Mouse (Mus musculus): ENCODE data around the gene Asb18. TPM values are rescaled to one million over a fixed set of nuclear protein-coding genes. Genes with fewer than 3 reads are reported as not detected.

Gene Asb18
- polyA plus RNA-seq, 1 experiment: not detected

- Histone ChIP-seq H3K27ac (ENCODE audit: insufficient read depth, low read length) (no peak overlapping the region), H3K36me3 (ENCODE audit: control insufficient read depth, insufficient read depth, low read length, poor library complexity, severe bottlenecking) (no peaks in the 10 kb centered on the region), H3K4me1 (ENCODE audit: control insufficient read depth, insufficient read depth, low read length) (no peaks in the 10 kb centered on the region), H3K9ac (ENCODE audit: low read depth, poor library complexity, severe bottlenecking) (no peak overlapping the region), H3K9me3 (replicated peaks; ENCODE audit: control insufficient read depth, insufficient read depth, low read length, poor library complexity, severe bottlenecking) (no peaks in the 10 kb centered on the region), H3K4me3 (ENCODE audit: low read depth, low read length) (no peak overlapping the region), H3K27me3 (ENCODE audit: control insufficient read depth, insufficient read depth, low read length, poor library complexity, severe bottlenecking) (no peaks in the 10 kb centered on the region)
- no peak for TF ChIP-seq CTCF (IDR thresholded peaks at IDR 0.05; ENCODE audit: low read depth, low read length)
- no peak for TF ChIP-seq EP300 (IDR thresholded peaks at IDR 0.05; ENCODE audit: insufficient read depth, low read depth, low read length)
- TF ChIP-seq POLR2A (IDR thresholded peaks at IDR 0.05; ENCODE audit: insufficient read depth, low read length): no peak
These were observed 42.6 kb downstream of the Asb18 start for GRCm38 (mm10) chr1:89971848-89972247.

DNA sequence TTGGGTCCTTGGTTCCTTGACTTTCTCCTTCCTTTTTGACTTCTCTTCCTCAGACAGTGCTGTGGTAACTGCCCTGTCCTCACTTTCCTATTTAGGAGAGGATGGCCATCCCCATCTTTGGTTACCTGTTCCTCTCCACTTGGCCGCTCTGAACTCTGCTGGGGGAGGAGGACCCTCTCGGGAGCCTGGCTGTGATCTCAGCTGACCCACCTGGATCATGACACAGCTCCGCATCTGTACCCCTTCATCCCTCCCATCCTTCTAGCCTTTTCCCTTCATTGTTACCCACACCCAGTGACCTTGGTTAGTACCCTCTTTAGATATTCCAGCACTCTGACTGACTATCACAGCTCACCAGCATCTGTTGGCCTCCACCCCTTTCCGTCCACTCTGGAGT is 44.8 kb downstream of the Asb18 start:
- no peak for TF ChIP-seq CTCF (IDR thresholded peaks at IDR 0.05; ENCODE audit: low read depth, low read length)
- no peak for TF ChIP-seq POLR2A (IDR thresholded peaks at IDR 0.05; ENCODE audit: insufficient read depth, low read length)
- no peak for TF ChIP-seq EP300 (IDR thresholded peaks at IDR 0.05; ENCODE audit: insufficient read depth, low read depth, low read length)
- Histone ChIP-seq H3K9ac (ENCODE audit: low read depth, poor library complexity, severe bottlenecking) (no peak overlapping the region), H3K9me3 (replicated peaks; ENCODE audit: control insufficient read depth, insufficient read depth, low read length, poor library complexity, severe bottlenecking) (no peaks in the 10 kb centered on the region), H3K4me1 (ENCODE audit: control insufficient read depth, insufficient read depth, low read length) (no peaks in the 10 kb centered on the region), H3K36me3 (ENCODE audit: control insufficient read depth, insufficient read depth, low read length, poor library complexity, severe bottlenecking) (no peaks in the 10 kb centered on the region), H3K27me3 (ENCODE audit: control insufficient read depth, insufficient read depth, low read length, poor library complexity, severe bottlenecking) (no peaks in the 10 kb centered on the region), H3K4me3 (ENCODE audit: low read depth, low read length) (no peak overlapping the region), H3K27ac (ENCODE audit: insufficient read depth, low read length) (no peak overlapping the region)

GRCm38 (mm10) chr1:89969072-89969713 is 45.3 kb downstream of the Asb18 start:
- Histone ChIP-seq H3K36me3 (ENCODE audit: control insufficient read depth, insufficient read depth, low read length, poor library complexity, severe bottlenecking) (no peaks in the 10 kb centered on the region), H3K4me1 (ENCODE audit: control insufficient read depth, insufficient read depth, low read length) (no peaks in the 10 kb centered on the region), H3K27ac (ENCODE audit: insufficient read depth, low read length) (no peak overlapping the region), H3K9ac (ENCODE audit: low read depth, poor library complexity, severe bottlenecking) (no peak overlapping the region), H3K27me3 (ENCODE audit: control insufficient read depth, insufficient read depth, low read length, poor library complexity, severe bottlenecking) (no peaks in the 10 kb centered on the region), H3K9me3 (replicated peaks; ENCODE audit: control insufficient read depth, insufficient read depth, low read length, poor library complexity, severe bottlenecking) (no peaks in the 10 kb centered on the region), H3K4me3 (ENCODE audit: low read depth, low read length) (no peak overlapping the region)
- TF ChIP-seq CTCF (IDR thresholded peaks at IDR 0.05; ENCODE audit: low read depth, low read length): no peak

DNA sequence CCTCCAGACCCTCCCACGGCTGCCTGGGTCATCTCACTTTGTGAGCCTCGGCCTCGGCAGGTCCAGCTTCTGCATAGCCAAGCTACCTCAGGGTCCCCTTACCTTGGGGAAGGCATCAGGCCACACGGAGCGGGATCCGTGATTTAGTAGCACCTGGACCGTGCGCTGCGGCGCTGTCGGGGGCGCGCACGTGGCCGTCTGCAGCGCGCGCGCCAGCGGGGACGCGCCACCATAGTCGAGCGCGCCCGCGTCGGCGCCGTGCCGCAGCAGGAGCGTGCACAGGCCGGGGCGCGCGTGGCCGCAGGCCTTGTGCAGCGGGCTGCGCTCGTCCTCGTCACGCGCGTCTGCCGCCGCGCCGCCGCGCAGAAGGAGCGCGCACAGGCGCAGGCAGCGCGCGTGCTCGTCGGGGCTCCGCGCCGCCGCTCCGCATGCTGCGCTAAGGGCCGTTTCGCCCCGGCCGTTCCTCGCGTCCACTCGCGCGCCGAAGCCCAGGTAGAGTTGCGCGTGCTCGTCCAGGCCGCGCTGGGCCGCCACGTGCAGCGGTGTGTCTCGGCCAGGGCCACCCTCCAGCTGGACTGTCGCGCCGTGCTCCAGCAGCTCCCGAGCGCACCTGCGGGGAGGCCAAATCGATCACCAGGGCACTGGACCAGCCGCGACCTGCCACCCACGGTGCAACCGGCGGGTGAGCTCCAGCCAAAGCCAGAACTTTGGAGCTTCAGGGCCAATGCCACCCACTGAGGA is 46.2 kb downstream of the Asb18 start:
- no peaks in the 10 kb centered on the region for H3K36me3 ChIP-seq (ENCODE audit: control insufficient read depth, insufficient read depth, low read length, poor library complexity, severe bottlenecking)
- H3K9me3 ChIP-seq (replicated peaks; ENCODE audit: control insufficient read depth, insufficient read depth, low read length, poor library complexity, severe bottlenecking): no peaks in the 10 kb centered on the region
- TF ChIP-seq CTCF (IDR thresholded peaks at IDR 0.05; ENCODE audit: low read depth, low read length): no peak
- TF ChIP-seq EP300 (IDR thresholded peaks at IDR 0.05; ENCODE audit: insufficient read depth, low read depth, low read length): no peak
- TF ChIP-seq POLR2A (IDR thresholded peaks at IDR 0.05; ENCODE audit: insufficient read depth, low read length): no peak
- no peaks in the 10 kb centered on the region for H3K27me3 ChIP-seq (ENCODE audit: control insufficient read depth, insufficient read depth, low read length, poor library complexity, severe bottlenecking)
- no peak overlapping the region for H3K27ac ChIP-seq (ENCODE audit: insufficient read depth, low read length)
- no peaks in the 10 kb centered on the region for H3K4me1 ChIP-seq (ENCODE audit: control insufficient read depth, insufficient read depth, low read length)
- H3K4me3 ChIP-seq (ENCODE audit: low read depth, low read length): peak overlapping the region; percentile 89
- H3K9ac ChIP-seq (ENCODE audit: low read depth, poor library complexity, severe bottlenecking): peak overlapping the region; percentile 27

DNA sequence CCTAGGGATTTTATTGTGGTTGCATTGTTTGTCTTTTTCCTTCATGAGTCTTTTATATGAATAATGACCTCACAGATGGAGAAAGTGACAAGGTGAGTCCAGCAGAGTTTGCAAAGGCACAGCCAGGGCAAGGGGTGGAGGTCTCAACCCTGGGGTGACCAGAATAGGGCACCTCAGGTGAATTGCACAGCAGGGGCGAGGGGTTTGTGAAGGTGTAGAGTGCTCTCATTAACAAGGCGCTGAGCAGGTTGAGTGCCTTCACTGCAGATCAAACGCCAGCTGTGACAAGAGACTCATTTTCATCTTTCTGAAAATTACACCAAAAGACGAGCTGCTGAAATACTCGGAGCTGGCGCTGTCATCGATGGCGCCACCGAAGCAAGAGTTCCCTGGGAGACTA is 46.9 kb downstream of the Asb18 start:
- Histone ChIP-seq H3K27ac (ENCODE audit: insufficient read depth, low read length) (no peak overlapping the region), H3K9ac (ENCODE audit: low read depth, poor library complexity, severe bottlenecking) (0 out of 2 replicates have a peak overlapping the region, but pooled peaks have one; percentile 27), H3K36me3 (ENCODE audit: control insufficient read depth, insufficient read depth, low read length, poor library complexity, severe bottlenecking) (no peaks in the 10 kb centered on the region), H3K4me1 (ENCODE audit: control insufficient read depth, insufficient read depth, low read length) (peaks cover 3% of the 10 kb centered on the region), H3K27me3 (ENCODE audit: control insufficient read depth, insufficient read depth, low read length, poor library complexity, severe bottlenecking) (no peaks in the 10 kb centered on the region), H3K9me3 (replicated peaks; ENCODE audit: control insufficient read depth, insufficient read depth, low read length, poor library complexity, severe bottlenecking) (no peaks in the 10 kb centered on the region), H3K4me3 (ENCODE audit: low read depth, low read length) (peak overlapping the region; percentile 89)
- TF ChIP-seq CTCF (IDR thresholded peaks at IDR 0.05; ENCODE audit: low read depth, low read length): no peak
- no peak for TF ChIP-seq EP300 (IDR thresholded peaks at IDR 0.05; ENCODE audit: insufficient read depth, low read depth, low read length)
- TF ChIP-seq POLR2A (IDR thresholded peaks at IDR 0.05; ENCODE audit: insufficient read depth, low read length): no peak

GRCm38 (mm10) chr1:89964426-89964825 is 50.0 kb downstream of the Asb18 start:
- TF ChIP-seq POLR2A (IDR thresholded peaks at IDR 0.05; ENCODE audit: insufficient read depth, low read length): no peak
- TF ChIP-seq EP300 (IDR thresholded peaks at IDR 0.05; ENCODE audit: insufficient read depth, low read depth, low read length): no peak
- no peak for TF ChIP-seq CTCF (IDR thresholded peaks at IDR 0.05; ENCODE audit: low read depth, low read length)
- Histone ChIP-seq H3K36me3 (ENCODE audit: control insufficient read depth, insufficient read depth, low read length, poor library complexity, severe bottlenecking) (no peaks in the 10 kb centered on the region), H3K27me3 (ENCODE audit: control insufficient read depth, insufficient read depth, low read length, poor library complexity, severe bottlenecking) (no peaks in the 10 kb centered on the region), H3K4me1 (ENCODE audit: control insufficient read depth, insufficient read depth, low read length) (peaks cover 6% of the 10 kb centered on the region), H3K9me3 (replicated peaks; ENCODE audit: control insufficient read depth, insufficient read depth, low read length, poor library complexity, severe bottlenecking) (no peaks in the 10 kb centered on the region), H3K4me3 (ENCODE audit: low read depth, low read length) (no peak overlapping the region), H3K27ac (ENCODE audit: insufficient read depth, low read length) (no peak overlapping the region), H3K9ac (ENCODE audit: low read depth, poor library complexity, severe bottlenecking) (no peak overlapping the region)
